10 mouse cellular contexts compared by ENCODE assay signal in the genomic region with DNA sequence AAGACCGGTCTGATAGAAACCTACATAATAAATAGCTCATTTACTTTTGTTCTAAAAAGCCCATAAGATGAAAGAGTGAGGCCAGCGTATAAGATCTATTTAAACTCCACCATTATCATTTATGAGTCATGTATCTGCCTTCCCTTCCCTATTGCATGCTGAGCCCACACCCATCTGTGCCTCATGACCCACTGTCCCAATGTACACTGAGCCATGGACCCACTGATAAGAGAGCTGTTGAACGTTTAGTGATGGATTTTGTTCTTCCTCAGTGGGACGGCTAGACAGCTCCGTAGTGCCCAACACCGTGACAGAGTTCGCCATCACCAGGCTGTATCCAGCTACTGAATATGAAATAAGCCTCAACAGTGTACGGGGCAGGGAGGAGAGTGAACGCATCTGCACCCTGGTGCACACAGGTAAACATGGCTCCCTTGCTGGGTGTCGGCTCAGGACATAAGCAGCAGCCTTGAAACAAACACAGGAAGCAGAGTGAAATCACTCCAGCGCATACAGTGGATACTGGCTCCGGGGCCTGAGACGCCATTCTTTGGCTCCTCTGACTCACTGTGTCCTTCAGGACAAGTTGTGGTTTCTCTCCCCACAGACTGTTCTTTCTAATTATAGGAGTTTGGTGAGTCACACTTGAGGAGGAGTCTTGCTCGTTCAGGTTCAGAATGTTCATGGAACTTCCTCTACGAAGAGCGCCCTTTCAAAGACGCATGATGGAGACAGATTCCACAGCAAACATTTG.
DNase-seq lines count a peak whose midpoint lies in the region; ATAC-seq and TF ChIP-seq lines count a peak whose summit lies in the region.
"Had no signal": no experiment of that assay in that cellular context is flagged by ENCODE, and none has a peak within 500 bp of the region (broad histone marks: within the 10 kb centered on the region; RNA-seq: fewer than 3 reads in every experiment).

No protein-coding gene starts in this region.

- H3K4me1 ChIP-seq in liver, postnatal 0 days (ENCODE audit: insufficient read depth), result no peaks in the 10 kb centered on the region
- H3K4me1 ChIP-seq in liver, embryonic 12.5 days, result no peaks in the 10 kb centered on the region
- H3K4me1 ChIP-seq: forebrain, embryonic 13.5 days; limb, embryonic 15.5 days had no signal

- no peaks in the 10 kb centered on the region for H3K36me3 ChIP-seq in liver, postnatal 0 days (replicated peaks; ENCODE audit: insufficient read depth, low read length)
- no peaks in the 10 kb centered on the region for H3K36me3 ChIP-seq in liver, embryonic 12.5 days
- H3K36me3 ChIP-seq: limb, embryonic 15.5 days had no signal

- H3K4me3 ChIP-seq in liver, postnatal 0 days (ENCODE audit: low read depth, low read length), result no peak overlapping the region
- H3K4me3 ChIP-seq in liver, embryonic 12.5 days, result no peak overlapping the region
- H3K4me3 ChIP-seq: forebrain, embryonic 13.5 days; limb, embryonic 15.5 days had no signal

- no peaks in the 10 kb centered on the region for H3K9me3 ChIP-seq in liver, postnatal 0 days (ENCODE audit: low read length)
- H3K9me3 ChIP-seq in liver, embryonic 12.5 days (replicated peaks), result no peaks in the 10 kb centered on the region
- H3K9me3 ChIP-seq: forebrain, embryonic 13.5 days; limb, embryonic 15.5 days had no signal

- no peak overlapping the region for H3K9ac ChIP-seq in liver, postnatal 0 days (replicated peaks)
- no peak overlapping the region for H3K9ac ChIP-seq in liver, embryonic 12.5 days
- H3K9ac ChIP-seq: forebrain, embryonic 13.5 days; limb, embryonic 15.5 days had no signal

- no peak for TF ChIP-seq CTCF in liver, postnatal 0 days (IDR thresholded peaks at IDR 0.05; ENCODE audit: low read depth)

- peak; percentile 45 for ATAC-seq in liver, postnatal 0 days
- no peak for ATAC-seq in liver, embryonic 12.5 days
- peak; percentile 97 for ATAC-seq in granulocyte monocyte progenitor cell, adult 5-6 weeks (replicated peaks; ENCODE audit: poor library complexity, severe bottlenecking)
- peak; percentile 91 for ATAC-seq in megakaryocyte progenitor cell, adult 5-6 weeks (replicated peaks; ENCODE audit: poor library complexity)
- ATAC-seq: forebrain, embryonic 13.5 days had no signal

- WGBS in liver, postnatal 0 days (ENCODE audit: insufficient replicate concordance), result 51% methylated on average over 17 of the region's 17 CpGs
- 49% methylated on average over 17 of the region's 17 CpGs for WGBS in liver, embryonic 12.5 days (ENCODE audit: insufficient replicate concordance)

- H3K27me3 ChIP-seq in liver, postnatal 0 days (ENCODE audit: insufficient read depth, low read length), result no peaks in the 10 kb centered on the region
- no peaks in the 10 kb centered on the region for H3K27me3 ChIP-seq in liver, embryonic 12.5 days (replicated peaks)
- H3K27me3 ChIP-seq: forebrain, embryonic 13.5 days; limb, embryonic 15.5 days had no signal

- DNase-seq in liver, postnatal 0 days, result no peak
- DNase-seq in adrenal gland, adult 18-20 months (ENCODE audit: low spot score in 2 of 2), result peak; percentile 26 to 35
- no peak for DNase-seq in thymus, adult 18-20 months
- no peak for DNase-seq in spleen, postnatal 4 days (ENCODE audit: low spot score in 2 of 2)
- no peak for DNase-seq in urinary bladder, postnatal 25 days (ENCODE audit: low spot score)

- H3K4me2 ChIP-seq in liver, postnatal 0 days (ENCODE audit: low read depth, low read length), result no peak overlapping the region
- H3K4me2 ChIP-seq in liver, embryonic 12.5 days, result no peak overlapping the region
- H3K4me2 ChIP-seq: forebrain, embryonic 13.5 days; limb, embryonic 15.5 days had no signal

- no peak for TF ChIP-seq EP300 in liver, postnatal 0 days (IDR thresholded peaks at IDR 0.05; ENCODE audit: low read depth)

- H3K27ac ChIP-seq in liver, postnatal 0 days (ENCODE audit: low read depth), result no peak overlapping the region
- H3K27ac ChIP-seq in liver, embryonic 12.5 days, result no peak overlapping the region
- H3K27ac ChIP-seq: forebrain, embryonic 13.5 days; limb, embryonic 15.5 days had no signal

Comparison
In these comparisons a context has a peak if more than half of its experiments do, and no peak if none do; other contexts are left out.
1. DNase-seq: peak in adrenal gland, adult 18-20 months (2 of 2); none in liver, postnatal 0 days (single experiment), thymus, adult 18-20 months (0 of 2), spleen, postnatal 4 days (0 of 2) and urinary bladder, postnatal 25 days (single experiment).